Mouse (Mus musculus) lung, embryonic 16.5 days (tissue): Measurements from ENCODE around the gene Dlg1. TPM values are rescaled to one million over a fixed set of nuclear protein-coding genes. Genes with fewer than 3 reads are reported as not detected.

ENCODE experiments used
- ATAC-seq: fragments of 200-750 bp; cut with Nextera tagmentation; 2 replicates; pipeline ENCODE4 v1.8.0; 2017; ENCODE audit warnings: low read depth, mild to moderate bottlenecking, moderate library complexity
- H3K27ac ChIP-seq: fragments of 300-500 bp; sonication (generic); 2 replicates; pipeline ENCODE4 v1.5.1; 2014; ENCODE audit warnings: mild to moderate bottlenecking, control low read depth, low read length
- H3K27me3 ChIP-seq: fragments of 300-500 bp; sonication (generic); 2 replicates; pipeline ENCODE4 v1.6.1; 2014; ENCODE audit warnings: low read depth, low read length, mixed read lengths; ENCODE audit not compliant: control insufficient read depth, insufficient read depth
- H3K36me3 ChIP-seq: fragments of 300-500 bp; sonication (generic); 2 replicates; pipeline ENCODE4 v1.6.1; 2014; ENCODE audit warnings: low read length; ENCODE audit not compliant: control insufficient read depth, insufficient read depth
- H3K4me1 ChIP-seq: fragments of 300-500 bp; sonication (generic); replicated peaks from 2 replicates; pipeline ENCODE4 v1.6.1; 2014; ENCODE audit warnings: low read length, mixed read lengths; ENCODE audit not compliant: control insufficient read depth, insufficient read depth
- H3K4me2 ChIP-seq: fragments of 300-500 bp; sonication (generic); 2 replicates; pipeline ENCODE4 v1.6.1; 2014; ENCODE audit warnings: low read depth, low read length, control low read depth
- H3K4me3 ChIP-seq: fragments of 300-500 bp; sonication (generic); 2 replicates; pipeline ENCODE4 v1.5.1; 2014; ENCODE audit warnings: mild to moderate bottlenecking, low read length, control low read depth
- H3K9ac ChIP-seq: fragments of 300-500 bp; sonication (generic); 2 replicates; pipeline ENCODE4 v1.6.1; 2014; ENCODE audit warnings: low read length, control low read depth
- H3K9me3 ChIP-seq: fragments of 300-500 bp; sonication (generic); 2 replicates; pipeline ENCODE4 v1.6.1; 2016; ENCODE audit warnings: low read length; ENCODE audit not compliant: control insufficient read depth
- WGBS: fragments of 180-500 bp; shearing (Covaris S2); extraction: QIAGEN DNeasy Blood & Tissue Kit; methylation state at CpG from one replicate; pipeline ENCODE4 v1.1.7; 2014; 5-methylcytosine and 5-hydroxymethylcytosine counted together
- polyA plus RNA-seq: library from polyadenylated mRNA; unstranded; fragments of >200 nt; fragmentation: Nextera tagmentation; extraction: Ambion mirVana; gene quantifications from 2 replicates; pipeline ENCODE4 v1.2.1, GENCODE M21; 2015

Dlg1 gene
- polyA plus RNA-seq, 1 experiment from 2014 or later, result 23.9 TPM

DNA sequence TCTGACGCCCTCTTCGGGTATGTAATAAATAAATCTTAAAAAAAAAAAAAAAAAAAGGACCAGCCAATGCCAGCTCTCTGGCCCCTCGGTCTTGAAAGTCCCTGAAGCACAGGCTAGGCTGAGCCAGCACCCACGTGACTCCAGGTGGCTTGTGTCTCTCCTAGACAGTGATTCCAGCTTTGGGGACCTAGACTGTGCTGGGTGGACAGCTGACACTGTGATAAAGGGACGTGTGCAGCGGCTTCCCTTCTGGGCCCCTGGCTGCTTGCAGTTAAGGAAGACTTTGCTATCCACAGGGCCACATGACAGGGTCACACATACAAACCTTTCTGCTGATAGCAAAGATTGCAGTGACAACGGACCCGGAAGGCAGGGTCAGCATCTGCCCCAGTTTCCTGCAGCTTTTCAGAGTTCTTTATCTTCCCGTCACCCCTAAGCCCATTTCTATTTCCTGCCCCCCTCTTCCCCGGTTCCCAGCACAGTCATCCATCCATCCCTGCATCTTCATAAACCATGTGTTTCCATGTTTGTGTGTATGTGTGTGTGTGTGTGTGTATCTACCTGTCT is 247.1 kb downstream of the Dlg1 start:
- no peaks in the 10 kb centered on the region for H3K27me3 ChIP-seq
- no peaks in the 10 kb centered on the region for H3K9me3 ChIP-seq
- 42% methylated on average over 10 of the region's 10 CpGs for whole genome bisulfite sequencing
- H3K4me3 ChIP-seq, result no peak overlapping the region
- no peak for ATAC-seq
- H3K36me3 ChIP-seq, result no peaks in the 10 kb centered on the region
- no peak overlapping the region for H3K4me2 ChIP-seq
- H3K27ac ChIP-seq, result no peak overlapping the region
- peaks cover 5% of the 10 kb centered on the region; the same call in 1 of the 2 replicates for H3K4me1 ChIP-seq
- H3K9ac ChIP-seq, result no peak overlapping the region

DNA sequence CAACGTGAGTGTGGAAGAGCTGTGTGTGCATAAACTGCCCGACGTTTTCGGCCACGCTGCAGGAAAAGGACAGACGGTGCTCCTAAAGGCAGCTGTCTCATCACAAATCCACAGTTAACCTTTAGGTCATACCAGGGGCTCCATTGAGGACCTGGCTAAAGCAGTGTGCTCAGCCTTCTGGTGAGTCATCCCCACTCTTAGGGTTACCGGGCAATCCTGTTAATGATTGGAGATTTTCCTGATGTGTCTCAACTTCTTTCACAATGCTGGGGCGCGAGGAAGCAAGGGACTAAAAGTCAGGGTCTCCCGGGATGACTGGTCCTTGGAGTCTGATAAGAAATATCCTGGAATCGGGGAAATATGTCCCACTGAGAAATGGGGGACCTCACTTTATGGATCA is 254.5 kb downstream of the Dlg1 start:
- ATAC-seq, result no peak
- WGBS, result 41% methylated on average over 11 of the region's 11 CpGs
- peak overlapping the region; percentile 55 for H3K9ac ChIP-seq

DNA sequence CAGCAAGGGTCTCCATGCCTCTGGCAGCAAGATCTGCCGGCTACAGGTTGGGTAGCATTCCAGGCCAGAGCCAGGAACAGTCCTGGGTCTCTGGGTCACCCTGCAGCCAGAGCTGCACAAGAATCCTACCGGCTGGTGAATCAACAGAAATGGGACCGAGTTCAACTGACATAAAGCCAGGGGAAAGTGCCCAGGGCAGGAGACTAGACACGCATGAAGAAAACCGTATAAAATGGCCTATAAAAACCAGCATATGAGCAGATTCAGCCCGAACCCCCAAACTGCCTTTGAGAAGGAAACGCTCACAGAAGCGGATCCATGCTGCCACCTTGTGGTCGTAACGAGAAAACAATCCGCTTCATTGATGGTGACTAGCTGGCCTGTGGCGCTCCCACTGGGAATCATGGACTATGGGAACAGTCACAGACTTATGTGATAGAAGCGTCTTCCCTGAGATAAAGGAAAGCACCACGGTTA is 255.0 kb downstream of the Dlg1 start:
- Histone ChIP-seq H3K4me3 (peak overlapping the region; percentile 22; the same call in 1 of the 2 replicates), H3K9me3 (no peaks in the 10 kb centered on the region), H3K27me3 (no peaks in the 10 kb centered on the region), H3K36me3 (no peaks in the 10 kb centered on the region), H3K4me2 (peak overlapping the region; percentile 55), H3K4me1 (peaks cover 5% of the 10 kb centered on the region), H3K9ac (peak overlapping the region; percentile 55), H3K27ac (no peak overlapping the region)
- peak; percentile 62 for ATAC-seq
- 2% methylated on average over 14 of the region's 14 CpGs for whole genome bisulfite sequencing

More for the DNA sequence above, 254.5 kb downstream of the Dlg1 start:
- no peaks in the 10 kb centered on the region for H3K9me3 ChIP-seq
- peaks cover 5% of the 10 kb centered on the region for H3K4me1 ChIP-seq
- no peaks in the 10 kb centered on the region for H3K27me3 ChIP-seq
- no peak overlapping the region for H3K27ac ChIP-seq
- H3K36me3 ChIP-seq, result no peaks in the 10 kb centered on the region
- H3K4me2 ChIP-seq, result peak overlapping the region; percentile 55; the same call in 1 of the 2 replicates
- no peak overlapping the region for H3K4me3 ChIP-seq

DNA sequence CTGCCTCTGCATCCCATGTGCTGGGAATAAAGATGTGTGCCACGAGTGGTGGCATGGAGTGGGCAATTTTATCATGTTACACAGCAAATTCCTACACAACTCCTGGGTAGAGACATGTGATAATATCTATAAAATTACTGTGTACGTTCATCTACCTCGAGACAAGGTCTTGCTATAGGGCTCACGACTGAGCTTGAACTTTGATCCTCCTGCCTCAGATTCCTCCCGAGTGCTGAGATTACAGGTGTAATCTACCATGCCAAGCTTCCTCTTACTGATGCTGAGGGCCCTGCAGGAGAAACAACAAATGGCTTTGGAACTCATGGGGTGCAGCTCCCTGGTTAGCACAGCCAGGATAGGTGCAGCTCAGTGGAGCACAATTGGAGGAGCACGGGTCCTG is 261.1 kb downstream of the Dlg1 start:
- Histone ChIP-seq H3K36me3 (no peaks in the 10 kb centered on the region), H3K27me3 (no peaks in the 10 kb centered on the region), H3K9me3 (no peaks in the 10 kb centered on the region), H3K4me1 (no peaks in the 10 kb centered on the region), H3K9ac (no peak overlapping the region), H3K27ac (no peak overlapping the region), H3K4me2 (no peak overlapping the region), H3K4me3 (no peak overlapping the region)
- no peak for ATAC-seq
- 79% methylated on average over 6 of the region's 6 CpGs for WGBS

Other genes with a start within 250 kb of the Dlg1 start
- gene Bdh1, start 241.2 kb upstream of the Dlg1 start, polyA plus RNA-seq, result 4.5 and 6.5 TPM in 2 replicates
- 0.13 and 0.18 TPM in 2 replicates for gene Meltf, start 215.4 kb downstream of the Dlg1 start, polyA plus RNA-seq